Mouse (Mus musculus): ENCODE data around the gene Klra17.
"Not testable (repeated sequence)": the region's sequence is repeated elsewhere in the genome, so short reads cannot be mapped to it uniquely, and the experiment has no call there.

The Klra17 gene

DNA sequence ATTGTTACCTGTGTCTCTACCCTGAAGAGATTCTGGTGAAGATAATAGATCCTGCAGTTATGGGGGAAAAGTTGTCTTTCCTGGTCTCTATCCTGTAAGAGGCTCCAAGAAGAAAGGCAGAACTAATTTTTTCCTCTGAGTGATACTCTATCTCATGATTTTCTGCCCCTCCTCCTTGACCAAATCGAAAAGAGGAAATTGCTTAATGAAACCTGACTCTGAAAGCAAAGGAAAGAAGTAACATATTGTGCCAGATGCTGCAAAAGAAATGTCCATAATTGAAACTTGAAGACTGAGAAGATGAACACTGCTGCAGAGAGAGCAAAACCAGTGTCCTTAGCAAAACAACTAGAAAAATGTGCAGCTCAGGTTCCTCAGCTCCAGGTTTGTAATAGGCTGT, at the start of gene Klra17:
Gene Klra17 (minus strand): TSS at position 124 of the 400 bp plus-strand sequence.
- no peak for DNase-seq (ENCODE audit: low read depth)

- not testable (repeated sequence) for DNase-seq (ENCODE audit: low read depth)
Measured at GRCm38 (mm10) chr6:129917476-129917946, 41.0 kb upstream of the Klra17 start, which contains the start of gene Klra5. Gene Klra5, minus strand, starts transcription at chr6:129917650.

DNA sequence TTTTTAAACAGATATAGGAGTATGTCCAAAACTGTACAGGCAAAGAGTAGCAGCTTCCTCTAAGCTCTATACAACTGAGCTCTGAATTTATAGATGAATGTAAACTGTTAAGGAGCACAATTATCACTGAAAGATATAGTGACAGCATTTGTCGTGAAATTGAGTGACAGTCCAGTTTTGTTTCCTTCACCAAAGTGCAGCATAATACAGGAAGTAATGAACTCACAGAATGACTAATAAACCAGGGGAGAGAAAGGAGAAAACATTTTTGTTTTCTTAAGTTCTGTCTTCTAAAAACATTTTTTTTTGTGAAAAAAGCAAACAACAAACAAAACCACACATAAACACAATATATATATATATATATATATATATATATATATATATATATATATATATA, 40.5 kb upstream of the Klra17 start:
- DNase-seq (ENCODE audit: low read depth) = no peak

DNA sequence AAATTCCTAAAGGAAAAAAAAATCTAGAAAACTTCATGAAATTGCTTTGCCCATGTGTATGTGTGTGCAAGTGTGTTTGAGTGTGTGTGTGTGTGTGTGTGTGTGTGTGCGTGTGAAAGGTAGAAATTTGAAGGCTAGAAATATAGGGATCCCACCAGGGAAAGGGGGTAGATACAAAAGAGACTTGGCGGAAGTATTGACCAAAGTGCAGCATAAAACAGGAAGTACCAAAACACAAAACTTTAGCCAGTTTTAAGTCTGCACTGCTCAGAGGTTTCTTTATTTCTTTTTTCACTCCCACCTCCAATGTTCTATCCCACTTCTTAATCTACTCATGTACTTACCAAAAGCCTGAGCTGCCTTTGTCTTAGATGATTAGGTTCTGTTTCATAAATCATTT, 6.1 kb upstream of the Klra17 start:
- DNase-seq (ENCODE audit: low read depth) = no peak

DNA sequence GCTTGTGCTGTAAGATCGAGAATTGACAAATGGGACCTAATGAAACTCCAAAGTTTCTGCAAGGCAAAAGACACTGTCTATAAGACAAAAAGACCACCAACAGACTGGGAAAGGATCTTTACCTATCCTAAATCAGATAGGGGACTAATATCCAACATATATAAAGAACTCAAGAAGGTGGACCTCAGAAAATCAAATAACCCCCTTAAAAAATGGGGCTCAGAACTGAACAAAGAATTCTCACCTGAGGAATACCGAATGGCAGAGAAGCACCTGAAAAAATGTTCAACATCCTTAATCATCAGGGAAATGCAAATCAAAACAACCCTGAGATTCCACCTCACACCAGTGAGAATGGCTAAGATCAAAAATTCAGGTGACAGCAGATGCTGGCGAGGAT, 14.1 kb downstream of the Klra17 start, which contains the start of gene Gm17631:
Gene Gm17631 (plus strand): TSS at position 301 of the 400 bp plus-strand sequence.
- DNase-seq (ENCODE audit: low read depth) = not testable (repeated sequence)

DNA sequence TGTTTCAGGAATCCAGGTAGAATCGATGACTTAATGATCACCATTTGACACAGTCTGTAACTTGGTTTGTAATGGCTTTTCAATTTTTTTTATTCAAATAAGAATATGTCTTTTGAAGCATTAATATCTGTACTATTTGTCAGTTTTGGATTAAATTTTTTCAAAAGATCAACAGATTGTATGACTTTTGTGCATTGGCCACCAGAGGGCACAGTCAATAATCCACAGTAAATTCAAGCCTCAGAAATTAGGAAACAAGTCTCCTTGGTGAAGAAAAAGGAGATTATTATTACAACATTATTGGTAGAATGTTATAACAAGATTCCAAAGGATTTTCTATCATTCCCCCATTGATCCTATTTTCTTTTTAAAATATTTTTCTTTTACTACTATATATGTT, 50.9 kb downstream of the Klra17 start:
- DNase-seq (ENCODE audit: low read depth) = no peak

DNA sequence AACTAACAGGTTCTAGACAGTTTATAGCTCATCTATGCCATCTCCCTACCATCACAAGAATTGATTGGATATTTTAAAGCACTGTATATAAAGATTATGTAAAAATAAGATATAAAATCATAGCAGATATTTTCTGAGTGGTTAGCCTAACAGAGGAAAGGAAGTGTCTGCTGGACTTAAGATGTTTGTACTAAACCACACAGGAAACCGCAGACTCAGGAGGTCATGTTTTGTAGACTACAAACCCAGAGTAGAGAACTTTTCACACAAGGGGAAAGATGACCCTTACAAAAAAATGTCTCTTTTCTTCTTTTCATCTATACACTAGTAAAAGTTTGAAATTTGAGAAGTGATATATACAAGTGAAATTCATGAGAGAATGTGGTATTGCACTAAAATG, 52.5 kb downstream of the Klra17 start:
- DNase-seq (ENCODE audit: low read depth) = no peak

DNA sequence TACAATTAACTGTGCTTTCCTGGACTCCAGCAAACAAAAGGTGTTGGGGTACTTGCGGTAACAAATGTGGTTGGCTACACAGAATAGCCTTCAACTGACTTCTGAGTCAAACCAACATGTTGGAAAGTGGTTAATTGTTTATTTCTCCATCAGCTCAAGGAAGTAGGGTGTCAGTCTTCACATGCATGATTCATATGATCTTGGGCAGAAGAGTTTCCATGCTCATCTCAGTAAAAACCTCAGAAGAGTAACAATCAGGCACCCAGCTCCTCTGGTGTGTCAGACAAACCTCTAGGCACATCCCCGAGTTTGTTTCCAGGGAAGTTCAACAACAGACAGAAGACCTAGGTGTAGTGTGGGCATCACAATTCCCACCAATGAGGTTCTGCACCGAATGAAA, 58.7 kb downstream of the Klra17 start:
- DNase-seq (ENCODE audit: low read depth) = no peak

DNA sequence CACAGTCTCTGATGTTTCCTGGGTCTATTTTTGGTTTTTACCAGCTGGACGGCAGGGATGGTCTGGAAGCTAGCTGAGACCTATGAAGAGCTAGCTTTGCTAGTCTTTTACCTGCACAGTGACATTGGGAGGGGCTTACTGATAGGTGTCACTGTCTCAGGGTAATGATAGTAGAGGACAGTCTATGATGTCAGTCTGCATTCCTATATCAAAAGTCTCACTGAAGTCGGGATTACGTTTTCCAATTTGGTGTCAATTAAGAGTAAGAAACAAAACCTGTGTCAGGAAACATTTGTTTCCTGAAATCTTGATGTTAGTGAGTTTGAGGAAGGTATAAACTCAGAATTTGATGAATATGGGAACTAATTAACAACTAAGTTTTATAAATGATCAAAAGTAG, 92.3 kb downstream of the Klra17 start, which contains the start of gene Gm156:
Gene Gm156 (minus strand): TSS at position 101 of the 400 bp plus-strand sequence.
- not testable (repeated sequence) for DNase-seq (ENCODE audit: low read depth)
